Mouse (Mus musculus) embryonic facial prominence, embryonic 10.5 days (tissue): ENCODE results near the gene Ccn5. TPM values are rescaled to one million over a fixed set of nuclear protein-coding genes. Genes with fewer than 3 reads are reported as not detected.

ENCODE experiments used
- DNase-seq: peaks from one replicate; pipeline ENCODE4 v3.0.0-alpha.2; 2017; ENCODE audit warnings: low spot score
- H3K27ac ChIP-seq: fragments of 300-500 bp; sonication (generic); replicated peaks from 2 replicates; pipeline ENCODE4 v1.5.1; 2016; ENCODE audit warnings: mild to moderate bottlenecking
- H3K27me3 ChIP-seq: fragments of 300-500 bp; sonication (generic); replicated peaks from 2 replicates; pipeline ENCODE4 v1.6.1; 2016; ENCODE audit warnings: low read depth, mild to moderate bottlenecking; ENCODE audit not compliant: poor library complexity, severe bottlenecking
- H3K36me3 ChIP-seq: fragments of 300-500 bp; sonication (generic); replicated peaks from 2 replicates; pipeline ENCODE4 v1.6.1; 2016; ENCODE audit warnings: mild to moderate bottlenecking, moderate library complexity
- H3K4me1 ChIP-seq: fragments of 300-500 bp; sonication (generic); 2 replicates; pipeline ENCODE4 v1.6.1; 2016
- H3K4me3 ChIP-seq: fragments of 300-500 bp; sonication (generic); 2 replicates; pipeline ENCODE4 v1.5.1; 2016; ENCODE audit warnings: mild to moderate bottlenecking, moderate library complexity
- H3K9me3 ChIP-seq: fragments of 300-500 bp; sonication (generic); 2 replicates; pipeline ENCODE4 v1.6.1; 2016; ENCODE audit warnings: mild to moderate bottlenecking
- WGBS: fragments of 180-500 bp; shearing (Covaris S2); methylation state at CpG from one replicate; pipeline ENCODE4 v1.1.7; 2016; 5-methylcytosine and 5-hydroxymethylcytosine counted together
- polyA plus RNA-seq: library from polyadenylated mRNA; unstranded; fragments of >200 nt; fragmentation: Nextera tagmentation; extraction: Ambion mirVana; gene quantifications from 2 replicates; pipeline ENCODE4 v1.2.1, GENCODE M21; 2016

Gene Ccn5
- polyA plus RNA-seq, 1 experiment from 2014 or later, result 0.25 TPM

GRCm38 (mm10) chr2:163857233-163857632 is 36.6 kb downstream of the Ccn5 start:
- Histone ChIP-seq H3K27me3 (peaks cover 87% of the 10 kb centered on the region), H3K36me3 (no peaks in the 10 kb centered on the region), H3K9me3 (no peaks in the 10 kb centered on the region), H3K4me3 (no peak overlapping the region), H3K4me1 (peaks cover 13% of the 10 kb centered on the region), H3K27ac (no peak overlapping the region)
- 77% methylated on average over 6 of the region's 6 CpGs for WGBS
- no peak for DNase-seq

GRCm38 (mm10) chr2:163858254-163858947 is 37.7 kb downstream of the Ccn5 start:
- no peak overlapping the region for H3K27ac ChIP-seq
- WGBS, result 15% methylated on average over 50 of the region's 50 CpGs
- peaks cover 83% of the 10 kb centered on the region for H3K27me3 ChIP-seq
- no peaks in the 10 kb centered on the region for H3K36me3 ChIP-seq
- peaks cover 16% of the 10 kb centered on the region for H3K4me1 ChIP-seq
- DNase-seq, result peak; percentile 76
- peak overlapping the region; percentile 38 for H3K4me3 ChIP-seq
- no peaks in the 10 kb centered on the region for H3K9me3 ChIP-seq

- 95% methylated on average over 5 of the region's 5 CpGs for WGBS
- H3K9me3 ChIP-seq, result no peaks in the 10 kb centered on the region
- DNase-seq, result no peak
- H3K4me1 ChIP-seq, result peaks cover 7% of the 10 kb centered on the region
- H3K4me3 ChIP-seq, result no peak overlapping the region
- H3K36me3 ChIP-seq, result no peaks in the 10 kb centered on the region
- no peak overlapping the region for H3K27ac ChIP-seq
- H3K27me3 ChIP-seq, result peaks cover 19% of the 10 kb centered on the region
Observed at GRCm38 (mm10) chr2:163865311-163865710, 44.6 kb downstream of the Ccn5 start.

GRCm38 (mm10) chr2:163866061-163866460 is 45.4 kb downstream of the Ccn5 start:
- Histone ChIP-seq H3K9me3 (no peaks in the 10 kb centered on the region), H3K36me3 (no peaks in the 10 kb centered on the region), H3K27me3 (peaks cover 12% of the 10 kb centered on the region), H3K4me1 (peaks cover 10% of the 10 kb centered on the region), H3K27ac (no peak overlapping the region), H3K4me3 (no peak overlapping the region)
- DNase-seq, result no peak
- 85% methylated on average over 9 of the region's 9 CpGs for WGBS

GRCm38 (mm10) chr2:163869783-163870182 is 49.1 kb downstream of the Ccn5 start:
- Histone ChIP-seq H3K27ac (no peak overlapping the region), H3K4me1 (peaks cover 9% of the 10 kb centered on the region), H3K27me3 (0 out of 2 replicates have a peak, but pooled peaks cover 5% of the 10 kb centered on the region), H3K9me3 (no peaks in the 10 kb centered on the region), H3K4me3 (no peak overlapping the region), H3K36me3 (no peaks in the 10 kb centered on the region)
- no peak for DNase-seq
- 65% methylated on average over 5 of the region's 5 CpGs for WGBS

GRCm38 (mm10) chr2:163871266-163871665 is 50.6 kb downstream of the Ccn5 start:
- H3K9me3 ChIP-seq, result no peaks in the 10 kb centered on the region
- peaks cover 22% of the 10 kb centered on the region for H3K4me1 ChIP-seq
- no peak overlapping the region for H3K27ac ChIP-seq
- whole genome bisulfite sequencing, result 80% methylated on average over 4 of the region's 4 CpGs
- H3K4me3 ChIP-seq, result no peak overlapping the region
- no peak for DNase-seq
- H3K27me3 ChIP-seq, result 0 out of 2 replicates have a peak, but pooled peaks cover 5% of the 10 kb centered on the region
- no peaks in the 10 kb centered on the region for H3K36me3 ChIP-seq

GRCm38 (mm10) chr2:163871906-163872305 is 51.2 kb downstream of the Ccn5 start:
- H3K4me3 ChIP-seq, result no peak overlapping the region
- H3K36me3 ChIP-seq, result no peaks in the 10 kb centered on the region
- H3K9me3 ChIP-seq, result no peaks in the 10 kb centered on the region
- H3K4me1 ChIP-seq, result peaks cover 22% of the 10 kb centered on the region
- 72% methylated on average over 3 of the region's 3 CpGs for WGBS
- H3K27ac ChIP-seq, result no peak overlapping the region
- H3K27me3 ChIP-seq, result 0 out of 2 replicates have a peak, but pooled peaks cover 5% of the 10 kb centered on the region
- DNase-seq, result no peak

- Histone ChIP-seq H3K36me3 (no peaks in the 10 kb centered on the region), H3K27ac (no peak overlapping the region), H3K4me3 (no peak overlapping the region), H3K27me3 (0 out of 2 replicates have a peak, but pooled peaks cover 2% of the 10 kb centered on the region), H3K4me1 (peaks cover 19% of the 10 kb centered on the region), H3K9me3 (no peaks in the 10 kb centered on the region)
- no peak for DNase-seq
- 40% methylated on average over 5 of the region's 5 CpGs for WGBS
Observed at GRCm38 (mm10) chr2:163874877-163875276, 54.2 kb downstream of the Ccn5 start.

GRCm38 (mm10) chr2:163875484-163875883 is 54.8 kb downstream of the Ccn5 start:
- Histone ChIP-seq H3K4me1 (peaks cover 18% of the 10 kb centered on the region), H3K27ac (no peak overlapping the region), H3K4me3 (no peak overlapping the region), H3K36me3 (no peaks in the 10 kb centered on the region), H3K9me3 (no peaks in the 10 kb centered on the region), H3K27me3 (no peaks in the 10 kb centered on the region)
- DNase-seq, result no peak
- 81% methylated on average over 7 of the region's 7 CpGs for WGBS

- H3K4me1 ChIP-seq, result peaks cover 16% of the 10 kb centered on the region
Observed at GRCm38 (mm10) chr2:163876830-163877498, 56.3 kb downstream of the Ccn5 start.

GRCm38 (mm10) chr2:163880891-163881290 is 60.2 kb downstream of the Ccn5 start:
- no peak for DNase-seq

More at GRCm38 (mm10) chr2:163876830-163877498, 56.3 kb downstream of the Ccn5 start:
- Histone ChIP-seq H3K27me3 (no peaks in the 10 kb centered on the region), H3K27ac (no peak overlapping the region), H3K4me3 (no peak overlapping the region), H3K36me3 (no peaks in the 10 kb centered on the region), H3K9me3 (no peaks in the 10 kb centered on the region)
- WGBS, result 81% methylated on average over 14 of the region's 14 CpGs
- DNase-seq, result no peak

More at GRCm38 (mm10) chr2:163880891-163881290, 60.2 kb downstream of the Ccn5 start:
- H3K4me1 ChIP-seq, result peaks cover 4% of the 10 kb centered on the region; the same call in 1 of the 2 replicates
- no peaks in the 10 kb centered on the region for H3K27me3 ChIP-seq
- 90% methylated on average over 6 of the region's 6 CpGs for WGBS
- no peak overlapping the region for H3K27ac ChIP-seq
- H3K36me3 ChIP-seq, result no peaks in the 10 kb centered on the region
- no peak overlapping the region for H3K4me3 ChIP-seq
- no peaks in the 10 kb centered on the region for H3K9me3 ChIP-seq
